Mouse (Mus musculus): ENCODE data around the gene Smco1.

- no peak for TF ChIP-seq CTCF (conservative IDR thresholded peaks at IDR 0.05; ENCODE audit: low read length)
- no peak for TF ChIP-seq POU5F1 (IDR thresholded peaks at IDR 0.05; ENCODE audit: borderline replicate concordance, low read length)
Measured at GRCm38 (mm10) chr16:32221803-32222202, 49.5 kb upstream of the Smco1 start.
